Mouse (Mus musculus) bone marrow macrophage, adult 2 months (primary cell): Measurements from ENCODE around the gene Calb2. TPM values are rescaled to one million over a fixed set of nuclear protein-coding genes. Genes with fewer than 3 reads are reported as not detected.

Experiments used
- H3K27ac ChIP-seq: 2 replicates; pipeline ENCODE4 v1.5.1; 2012; ENCODE audit warnings: low read depth, low read length; ENCODE audit not compliant: insufficient read depth
- H3K4me1 ChIP-seq: 2 replicates; pipeline ENCODE4 v1.6.1; 2012; ENCODE audit warnings: low read length; ENCODE audit not compliant: control insufficient read depth, insufficient read depth
- H3K4me3 ChIP-seq: 2 replicates; pipeline ENCODE4 v1.5.1; 2012; ENCODE audit warnings: mild to moderate bottlenecking, low read length, moderate library complexity; ENCODE audit not compliant: insufficient read depth
- CTCF ChIP-seq: IDR thresholded peaks from 2 replicates; pipeline ENCODE4 v1.5.1; 2012; ENCODE audit warnings: low read depth, mild to moderate bottlenecking, low read length, moderate library complexity
- POLR2A ChIP-seq: IDR thresholded peaks from 2 replicates; pipeline ENCODE4 v1.6.1; 2012; ENCODE audit warnings: mild to moderate bottlenecking, low read depth, low read length, borderline replicate concordance
- polyA plus RNA-seq: library from polyadenylated mRNA; stranded (reverse); fragments of >200 nt; gene quantifications from 2 replicates; pipeline ENCODE4 v1.2.4, GENCODE M21; 2012; ENCODE audit not compliant: missing spikeins, insufficient read depth, insufficient read length

Calb2 gene
- polyA plus RNA-seq, 1 experiment = not detected

DNA sequence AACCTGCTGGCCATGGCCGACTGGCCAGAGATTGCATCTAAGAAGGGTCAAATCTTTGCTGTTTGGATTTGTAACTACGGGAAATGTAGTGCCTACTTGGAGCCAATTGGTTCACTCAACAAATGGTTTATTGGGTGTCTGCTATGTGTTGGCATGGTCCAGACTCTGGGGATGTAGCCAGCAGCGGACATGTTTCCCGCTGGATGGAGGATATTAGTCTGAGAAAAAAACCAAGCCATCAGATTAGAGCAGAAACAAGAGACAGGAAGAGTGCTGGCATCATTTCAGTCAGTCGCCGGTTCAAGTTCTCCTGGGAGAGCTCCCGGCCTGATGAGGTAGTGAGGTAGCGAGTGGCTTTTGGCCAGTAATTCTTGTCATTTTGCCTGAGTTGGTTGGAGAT lies 33.8 kb downstream of the Calb2 start:
- Histone ChIP-seq H3K4me1 (no peaks in the 10 kb centered on the region), H3K27ac (no peak overlapping the region), H3K4me3 (no peak overlapping the region)
- TF ChIP-seq CTCF (no peak), POLR2A (no peak)

GRCm38 (mm10) chr8:110130537-110130936 lies 37.5 kb downstream of the Calb2 start:
- H3K4me1 ChIP-seq = no peaks in the 10 kb centered on the region
- H3K4me3 ChIP-seq = no peak overlapping the region
- H3K27ac ChIP-seq = no peak overlapping the region
- TF ChIP-seq CTCF (peak; percentile 76), POLR2A (no peak)

GRCm38 (mm10) chr8:110119715-110120114 lies 48.3 kb downstream of the Calb2 start:
- TF ChIP-seq CTCF = no peak
- TF ChIP-seq POLR2A = no peak
- H3K4me3 ChIP-seq = no peak overlapping the region
- no peaks in the 10 kb centered on the region for H3K4me1 ChIP-seq
- H3K27ac ChIP-seq = no peak overlapping the region

- TF ChIP-seq CTCF (no peak), POLR2A (no peak)
- Histone ChIP-seq H3K27ac (no peak within 1 kb of the TSS), H3K4me1 (no peaks in the 10 kb centered on the region), H3K4me3 (no peak within 1 kb of the TSS)
Observed at GRCm38 (mm10) chr8:110102653-110103052, 65.4 kb downstream of the Calb2 start, which contains the start of gene Gm17720. TSS of gene Gm17720 (minus strand) at chr8:110102753.

- no peak overlapping the region for H3K27ac ChIP-seq
- no peak for TF ChIP-seq CTCF
- TF ChIP-seq POLR2A = no peak
- no peaks in the 10 kb centered on the region for H3K4me1 ChIP-seq
- H3K4me3 ChIP-seq = no peak overlapping the region
Observed at GRCm38 (mm10) chr8:110101676-110102075, 66.3 kb downstream of the Calb2 start.

DNA sequence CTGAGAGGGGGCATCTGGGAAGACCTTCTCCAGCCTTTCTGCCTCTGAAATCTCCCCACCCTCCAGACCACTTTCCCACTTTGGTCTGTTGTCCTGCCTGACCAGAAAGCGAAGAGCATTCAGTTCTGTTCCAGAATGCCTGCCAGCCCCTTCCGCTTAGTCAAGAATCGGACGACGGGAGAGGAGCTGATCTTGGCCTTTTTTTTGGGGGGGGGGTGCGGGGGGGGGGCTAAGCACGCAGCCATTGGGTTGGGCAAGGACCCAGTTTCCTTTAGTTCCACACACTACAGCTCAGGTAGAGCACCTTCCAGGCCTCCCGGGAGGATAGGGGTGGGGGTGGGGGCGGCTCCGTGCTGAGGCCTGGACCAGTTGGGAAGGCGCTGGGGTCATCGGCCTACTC lies 67.1 kb downstream of the Calb2 start, which contains the start of gene Gm21964:
Gene Gm21964 (plus strand): TSS at position 301 of the 400 bp plus-strand sequence.
- TF ChIP-seq CTCF (no peak), POLR2A (no peak)
- H3K27ac ChIP-seq = no peak within 1 kb of the TSS
- H3K4me1 ChIP-seq = no peaks in the 10 kb centered on the region
- no peak within 1 kb of the TSS for H3K4me3 ChIP-seq

DNA sequence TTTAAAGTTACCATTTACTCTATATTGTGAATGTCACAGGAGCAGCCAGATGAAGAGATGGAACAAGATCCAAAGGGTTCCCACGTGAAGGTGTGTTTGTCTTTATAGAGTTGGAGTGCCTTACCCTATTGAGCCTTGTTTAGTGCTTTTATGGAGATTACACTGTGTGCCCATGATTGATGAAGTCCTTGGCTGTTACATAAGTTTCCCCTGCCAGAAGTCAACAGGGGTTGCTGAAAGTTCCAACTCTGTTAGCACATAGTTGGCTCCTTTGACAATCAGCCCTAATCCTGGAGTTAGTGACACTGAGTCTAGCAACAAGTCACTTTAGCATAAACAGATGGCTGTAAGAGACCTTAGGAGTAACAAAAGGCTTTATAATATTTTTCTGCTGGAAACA lies 76.1 kb downstream of the Calb2 start:
- Histone ChIP-seq H3K4me3 (no peak overlapping the region), H3K4me1 (no peaks in the 10 kb centered on the region), H3K27ac (no peak overlapping the region)
- no peak for TF ChIP-seq POLR2A

Other genes starting within 250 kb of the Calb2 start
- not detected in 2 replicates for gene Marveld3, start 206.0 kb downstream of the Calb2 start, polyA plus RNA-seq
- gene Tat, start 177.8 kb downstream of the Calb2 start, polyA plus RNA-seq = not detected in 2 replicates
- gene Chst4, start 128.5 kb downstream of the Calb2 start, polyA plus RNA-seq = not detected in 2 replicates
- not detected in 2 replicates for gene Zfp612, start 88.5 kb downstream of the Calb2 start, polyA plus RNA-seq
- not detected in 2 replicates for gene Gm21964, start 67.0 kb downstream of the Calb2 start, polyA plus RNA-seq
- not detected in 2 replicates for gene Gm17720, start 65.5 kb downstream of the Calb2 start, polyA plus RNA-seq
- gene Cmtr2, start 47.5 kb upstream of the Calb2 start, polyA plus RNA-seq = 5.1 and 5.2 TPM in 2 replicates
- 0.27 and 0.32 TPM in 2 replicates for gene Hydin, start 98.8 kb upstream of the Calb2 start, polyA plus RNA-seq